Mouse (Mus musculus): ENCODE data around the gene Cxcl17. TPM values are rescaled to one million over a fixed set of nuclear protein-coding genes. Genes with fewer than 3 reads are reported as not detected.

The Cxcl17 gene
- polyA plus RNA-seq, 1 experiment from 2014 or later = 0.30 TPM

GRCm38 (mm10) chr7:25369058-25369749 lies 43.5 kb downstream of the Cxcl17 start, which contains the start of gene Cnfn:
Gene Cnfn, minus strand, starts transcription at chr7:25369724.
- peaks cover 3% of the 10 kb centered on the region; the same call in 1 of the 2 replicates for H3K36me3 ChIP-seq (ENCODE audit: control insufficient read depth, insufficient read depth, low read length)
- no peak within 1 kb of the TSS for H3K4me2 ChIP-seq (replicated peaks; ENCODE audit: low read depth, low read length)
- H3K27me3 ChIP-seq (ENCODE audit: control insufficient read depth, insufficient read depth, low read length) = peaks cover 32% of the 10 kb centered on the region
- no peak within 1 kb of the TSS for H3K27ac ChIP-seq (ENCODE audit: low read depth, low read length)
- no peak within 1 kb of the TSS for H3K4me3 ChIP-seq (ENCODE audit: low read length)
- no peak within 1 kb of the TSS for H3K9ac ChIP-seq (ENCODE audit: low read depth, low read length)
- 35% methylated on average over 12 of the region's 12 CpGs for WGBS
- no peaks in the 10 kb centered on the region for H3K9me3 ChIP-seq (ENCODE audit: control insufficient read depth, low read length)
- no peak for ATAC-seq (ENCODE audit: low FRiP score, low TSS enrichment)
- no peaks in the 10 kb centered on the region for H3K4me1 ChIP-seq (ENCODE audit: control insufficient read depth, insufficient read depth, low read length)

- Histone ChIP-seq H3K27ac (ENCODE audit: low read depth, low read length) (no peak overlapping the region), H3K4me2 (replicated peaks; ENCODE audit: low read depth, low read length) (no peak overlapping the region; the same call in 1 of the 2 replicates), H3K36me3 (ENCODE audit: control insufficient read depth, insufficient read depth, low read length) (peaks cover 10% of the 10 kb centered on the region; the same call in 1 of the 2 replicates), H3K9ac (ENCODE audit: low read depth, low read length) (no peak overlapping the region), H3K4me1 (ENCODE audit: control insufficient read depth, insufficient read depth, low read length) (no peaks in the 10 kb centered on the region), H3K27me3 (ENCODE audit: control insufficient read depth, insufficient read depth, low read length) (peaks cover 32% of the 10 kb centered on the region), H3K4me3 (ENCODE audit: low read length) (no peak overlapping the region), H3K9me3 (ENCODE audit: control insufficient read depth, low read length) (no peaks in the 10 kb centered on the region)
- no peak for ATAC-seq (ENCODE audit: low FRiP score, low TSS enrichment)
- WGBS = 23% methylated on average over 12 of the region's 12 CpGs
These were observed 44.4 kb downstream of the Cxcl17 start for GRCm38 (mm10) chr7:25368333-25368732.

GRCm38 (mm10) chr7:25367632-25368293 lies 44.9 kb downstream of the Cxcl17 start:
- Histone ChIP-seq H3K9me3 (ENCODE audit: control insufficient read depth, low read length) (no peaks in the 10 kb centered on the region), H3K4me3 (ENCODE audit: low read length) (peak overlapping the region; percentile 17), H3K27me3 (ENCODE audit: control insufficient read depth, insufficient read depth, low read length) (peaks cover 32% of the 10 kb centered on the region), H3K4me1 (ENCODE audit: control insufficient read depth, insufficient read depth, low read length) (no peaks in the 10 kb centered on the region), H3K9ac (ENCODE audit: low read depth, low read length) (no peak overlapping the region), H3K36me3 (ENCODE audit: control insufficient read depth, insufficient read depth, low read length) (peaks cover 16% of the 10 kb centered on the region), H3K4me2 (replicated peaks; ENCODE audit: low read depth, low read length) (peak overlapping the region; percentile 32), H3K27ac (ENCODE audit: low read depth, low read length) (no peak overlapping the region)
- WGBS = 2% methylated on average over 33 of the region's 33 CpGs
- ATAC-seq (ENCODE audit: low FRiP score, low TSS enrichment) = peak; percentile 26; the same call in 1 of the 2 replicates

- H3K9ac ChIP-seq (ENCODE audit: low read depth, low read length) = no peak overlapping the region
- no peak overlapping the region for H3K27ac ChIP-seq (ENCODE audit: low read depth, low read length)
- no peak overlapping the region for H3K4me3 ChIP-seq (ENCODE audit: low read length)
- 49% methylated on average over 13 of the region's 13 CpGs for WGBS
- no peaks in the 10 kb centered on the region for H3K4me1 ChIP-seq (ENCODE audit: control insufficient read depth, insufficient read depth, low read length)
- no peak overlapping the region for H3K4me2 ChIP-seq (replicated peaks; ENCODE audit: low read depth, low read length)
- ATAC-seq (ENCODE audit: low FRiP score, low TSS enrichment) = no peak
- H3K27me3 ChIP-seq (ENCODE audit: control insufficient read depth, insufficient read depth, low read length) = peaks cover 32% of the 10 kb centered on the region
- no peaks in the 10 kb centered on the region for H3K9me3 ChIP-seq (ENCODE audit: control insufficient read depth, low read length)
- H3K36me3 ChIP-seq (ENCODE audit: control insufficient read depth, insufficient read depth, low read length) = peaks cover 25% of the 10 kb centered on the region
These were observed 46.6 kb downstream of the Cxcl17 start for GRCm38 (mm10) chr7:25365937-25366625.

GRCm38 (mm10) chr7:25363632-25364031 lies 49.1 kb downstream of the Cxcl17 start:
- Histone ChIP-seq H3K4me1 (ENCODE audit: control insufficient read depth, insufficient read depth, low read length) (no peaks in the 10 kb centered on the region), H3K9me3 (ENCODE audit: control insufficient read depth, low read length) (no peaks in the 10 kb centered on the region), H3K4me2 (replicated peaks; ENCODE audit: low read depth, low read length) (no peak overlapping the region), H3K36me3 (ENCODE audit: control insufficient read depth, insufficient read depth, low read length) (peaks cover 49% of the 10 kb centered on the region), H3K9ac (ENCODE audit: low read depth, low read length) (no peak overlapping the region), H3K27me3 (ENCODE audit: control insufficient read depth, insufficient read depth, low read length) (peaks cover 22% of the 10 kb centered on the region), H3K4me3 (ENCODE audit: low read length) (no peak overlapping the region), H3K27ac (ENCODE audit: low read depth, low read length) (no peak overlapping the region)
- whole genome bisulfite sequencing = 94% methylated on average over 17 of the region's 17 CpGs
- no peak for ATAC-seq (ENCODE audit: low FRiP score, low TSS enrichment)

GRCm38 (mm10) chr7:25363151-25363550 lies 49.5 kb downstream of the Cxcl17 start:
- Histone ChIP-seq H3K4me1 (ENCODE audit: control insufficient read depth, insufficient read depth, low read length) (no peaks in the 10 kb centered on the region), H3K27ac (ENCODE audit: low read depth, low read length) (no peak overlapping the region), H3K4me3 (ENCODE audit: low read length) (no peak overlapping the region), H3K9ac (ENCODE audit: low read depth, low read length) (no peak overlapping the region), H3K4me2 (replicated peaks; ENCODE audit: low read depth, low read length) (no peak overlapping the region), H3K27me3 (ENCODE audit: control insufficient read depth, insufficient read depth, low read length) (peaks cover 17% of the 10 kb centered on the region), H3K36me3 (ENCODE audit: control insufficient read depth, insufficient read depth, low read length) (peaks cover 54% of the 10 kb centered on the region), H3K9me3 (ENCODE audit: control insufficient read depth, low read length) (no peaks in the 10 kb centered on the region)
- no peak for ATAC-seq (ENCODE audit: low FRiP score, low TSS enrichment)
- 89% methylated on average over 19 of the region's 19 CpGs for WGBS

- ATAC-seq (ENCODE audit: low FRiP score, low TSS enrichment) = 0 out of 2 replicates have a peak, but pooled peaks have one; percentile 14
- no peaks in the 10 kb centered on the region for H3K4me1 ChIP-seq (ENCODE audit: control insufficient read depth, insufficient read depth, low read length)
- no peak overlapping the region for H3K9ac ChIP-seq (ENCODE audit: low read depth, low read length)
- no peaks in the 10 kb centered on the region for H3K9me3 ChIP-seq (ENCODE audit: control insufficient read depth, low read length)
- H3K27ac ChIP-seq (ENCODE audit: low read depth, low read length) = no peak overlapping the region
- no peak overlapping the region for H3K4me3 ChIP-seq (ENCODE audit: low read length)
- H3K4me2 ChIP-seq (replicated peaks; ENCODE audit: low read depth, low read length) = no peak overlapping the region
- H3K27me3 ChIP-seq (ENCODE audit: control insufficient read depth, insufficient read depth, low read length) = no peaks in the 10 kb centered on the region
- H3K36me3 ChIP-seq (ENCODE audit: control insufficient read depth, insufficient read depth, low read length) = peaks cover 69% of the 10 kb centered on the region
- 78% methylated on average over 19 of the region's 19 CpGs for WGBS
These were observed 53.9 kb downstream of the Cxcl17 start for GRCm38 (mm10) chr7:25358721-25359206.
